Mouse (Mus musculus) liver, embryonic 14.5 days (tissue): Measurements from ENCODE around the gene Tacc2.

Source experiments
- CTCF ChIP-seq: IDR thresholded peaks from 2 replicates; pipeline ENCODE4 v1.5.1; 2016; ENCODE audit warnings: antibody characterized with exemption, low read depth, control low read depth
- EP300 ChIP-seq: IDR thresholded peaks from 2 replicates; pipeline ENCODE4 v1.6.1; 2016; ENCODE audit warnings: antibody characterized with exemption, low read depth

DNA sequence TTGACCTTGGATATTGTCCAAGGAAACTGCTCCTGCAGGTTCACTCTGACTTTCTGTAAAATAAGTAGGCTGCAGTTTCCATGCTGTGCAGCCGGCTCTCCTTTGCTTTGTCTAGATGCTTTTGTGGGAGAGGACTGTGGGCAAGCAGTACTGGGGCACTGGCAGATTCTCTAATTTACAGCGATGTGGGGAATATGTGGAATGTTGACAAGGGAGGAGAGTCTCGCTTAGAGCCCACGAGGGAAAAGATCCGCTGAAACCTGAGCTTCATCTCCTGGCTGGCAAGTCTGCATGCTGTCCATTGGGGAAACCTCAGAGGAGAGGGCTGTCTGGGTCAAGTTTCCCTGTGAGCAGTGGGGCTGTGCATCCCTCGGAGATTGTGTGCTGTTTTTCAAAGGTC, 60.6 kb downstream of the Tacc2 start:
- TF ChIP-seq CTCF = no peak
- TF ChIP-seq EP300 = no peak
